8 mouse cellular contexts compared by ENCODE assay signal in the genomic region with DNA sequence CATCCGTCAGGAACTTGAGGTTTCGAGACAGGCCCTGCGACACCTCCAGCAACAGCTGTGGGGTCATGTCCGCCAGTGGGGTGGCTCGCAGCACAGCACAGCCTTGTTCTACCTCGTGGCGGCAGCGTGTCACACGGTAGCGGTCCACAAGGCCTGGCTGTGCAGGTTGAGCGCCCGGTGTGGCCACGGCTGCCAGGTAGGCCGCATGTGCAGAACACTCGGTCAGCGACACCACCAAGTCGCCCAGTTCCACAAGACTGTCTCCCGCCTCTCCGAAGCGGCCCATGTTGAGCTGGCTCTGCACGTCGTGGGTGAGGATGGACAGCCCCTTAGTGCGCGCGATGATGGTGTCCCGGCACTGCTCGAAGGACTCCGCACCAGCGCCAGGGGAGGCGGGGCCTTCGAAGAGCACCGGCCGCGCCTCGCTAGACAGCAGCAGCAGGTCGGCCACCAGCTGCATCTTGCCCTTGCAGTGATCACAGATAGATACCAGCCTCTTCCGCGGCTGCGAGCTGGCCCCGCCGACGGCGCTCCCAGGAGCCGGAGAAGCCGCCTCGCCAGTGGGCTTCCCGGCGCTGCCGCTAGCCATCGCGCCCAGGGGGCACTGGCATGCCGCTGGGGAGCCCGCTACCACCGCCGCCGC. TPM values are rescaled to one million over a fixed set of nuclear protein-coding genes. Genes with fewer than 3 reads are reported as not detected.
DNase-seq lines count a peak whose midpoint lies in the region; ATAC-seq and TF ChIP-seq lines count a peak whose summit lies in the region.

No protein-coding gene starts in this region.

- H3K4me2 ChIP-seq in CH12.LX (ENCODE audit: insufficient read depth, low read depth, poor library complexity, severe bottlenecking): peak overlapping the region; percentile 41
- H3K4me2 ChIP-seq in embryonic facial prominence, embryonic 11.5 days (ENCODE audit: low read depth, low read length): peak overlapping the region; percentile 88
- peak overlapping the region; percentile 93 for H3K4me2 ChIP-seq in kidney, embryonic 14.5 days (replicated peaks; ENCODE audit: low read depth, low read length)
- peak overlapping the region; percentile 85 for H3K4me2 ChIP-seq in liver, embryonic 14.5 days (ENCODE audit: low read depth)
- H3K4me2 ChIP-seq in neural tube, embryonic 12.5 days (replicated peaks): peak overlapping the region; percentile 97

- H3K27me3 ChIP-seq in CH12.LX (replicated peaks): no peaks in the 10 kb centered on the region
- no peaks in the 10 kb centered on the region for H3K27me3 ChIP-seq in embryonic facial prominence, embryonic 11.5 days (ENCODE audit: control insufficient read depth, insufficient read depth, low read length)
- H3K27me3 ChIP-seq in kidney, embryonic 14.5 days (ENCODE audit: control insufficient read depth, insufficient read depth, low read length): no peaks in the 10 kb centered on the region
- no peaks in the 10 kb centered on the region for H3K27me3 ChIP-seq in liver, embryonic 14.5 days (ENCODE audit: control insufficient read depth, insufficient read depth, low read length)
- H3K27me3 ChIP-seq in neural tube, embryonic 12.5 days (replicated peaks): no peaks in the 10 kb centered on the region

- dilution Hi-C loops in CH12.LX (cut with MboI; ENCODE audit: extremely low pct_ligation_motif_present, extremely low pct_unique_long_range_greater_than_20kb, low sequenced_read_pairs): no loop called here

- peak; percentile 12; the same call in 1 of the 2 replicates for ATAC-seq in embryonic facial prominence, embryonic 11.5 days (replicated peaks; ENCODE audit: insufficient number of reproducible peaks, low FRiP score, low TSS enrichment, low read depth)
- peak; percentile 26; the same call in 1 of the 2 replicates for ATAC-seq in kidney, embryonic 14.5 days (ENCODE audit: low FRiP score, low TSS enrichment)
- ATAC-seq in liver, embryonic 14.5 days (ENCODE audit: insufficient read depth): peak; percentile 36
- ATAC-seq in neural tube, embryonic 12.5 days (ENCODE audit: low FRiP score, low read depth): peak; percentile 43

- in situ Hi-C loops in CH12.LX (cut with MboI; ENCODE audit: low pct_ligation_motif_present, low pct_unique_long_range_greater_than_20kb, low sequenced_read_pairs): loop anchor here (5.0 to 25.0 kb wide), 2 partner anchors 35 to 220 kb away; no protein-coding TSS in a partner anchor

- H3K9me3 ChIP-seq in CH12.LX (replicated peaks; ENCODE audit: low read length): peaks cover 12% of the 10 kb centered on the region
- H3K9me3 ChIP-seq in embryonic facial prominence, embryonic 11.5 days (replicated peaks; ENCODE audit: control insufficient read depth, low read length): no peaks in the 10 kb centered on the region
- no peaks in the 10 kb centered on the region; the same call in 1 of the 2 replicates for H3K9me3 ChIP-seq in kidney, embryonic 14.5 days (ENCODE audit: control insufficient read depth, low read length)
- H3K9me3 ChIP-seq in liver, embryonic 14.5 days (ENCODE audit: control insufficient read depth, low read length): no peaks in the 10 kb centered on the region
- no peaks in the 10 kb centered on the region for H3K9me3 ChIP-seq in neural tube, embryonic 12.5 days

- peak; percentile 45 for DNase-seq in CH12.LX (ENCODE audit: extremely low read depth)
- DNase-seq in adrenal gland, adult 8-10 months: peak; percentile 63
- DNase-seq in embryonic facial prominence, embryonic 11.5 days (ENCODE audit: low spot score): peak; percentile 52
- DNase-seq in heart, adult 9 months (ENCODE audit: low spot score in 2 of 2): peak; percentile 54 to 59
- peak; percentile 59 to 65 (median 63) for DNase-seq in liver, embryonic 14.5 days (ENCODE audit: low read depth in 3 of 3, low spot score in 3 of 3)
- peak; percentile 24 to 27 for DNase-seq in thymus, postnatal 10 days (ENCODE audit: low spot score in 2 of 2)

- TF ChIP-seq CTCF in CH12.LX (conservative IDR thresholded peaks at IDR 0.05 in 1 of 2, IDR thresholded peaks at IDR 0.05 in 1 of 2; ENCODE audit: low read depth in 2 of 2, low read length in 2 of 2): no peak
- TF ChIP-seq CTCF in liver, embryonic 14.5 days (IDR thresholded peaks at IDR 0.05; ENCODE audit: low read depth): no peak; the same call in 1 of the 2 replicates

- H3K36me3 ChIP-seq in CH12.LX (replicated peaks in 1 of 2; ENCODE audit: control insufficient read depth in 1 of 2, insufficient read depth in 1 of 2, low read length in 1 of 2): peaks cover 0 to 12% of the 10 kb centered on the region in 2 experiments
- H3K36me3 ChIP-seq in embryonic facial prominence, embryonic 11.5 days (replicated peaks; ENCODE audit: control insufficient read depth, insufficient read depth, low read depth, low read length): no peaks in the 10 kb centered on the region
- peaks cover 5% of the 10 kb centered on the region; the same call in 1 of the 2 replicates for H3K36me3 ChIP-seq in kidney, embryonic 14.5 days (ENCODE audit: control insufficient read depth, insufficient read depth, low read length)
- H3K36me3 ChIP-seq in liver, embryonic 14.5 days (replicated peaks; ENCODE audit: control insufficient read depth, insufficient read depth, low read depth): peaks cover 16% of the 10 kb centered on the region
- peaks cover 5% of the 10 kb centered on the region for H3K36me3 ChIP-seq in neural tube, embryonic 12.5 days

- TF ChIP-seq RAD21 in CH12.LX (IDR thresholded peaks at IDR 0.05; ENCODE audit: low read depth, low read length): no peak

- peak overlapping the region; percentile 80 for H3K27ac ChIP-seq in CH12.LX (ENCODE audit: insufficient read depth, low read depth)
- H3K27ac ChIP-seq in embryonic facial prominence, embryonic 11.5 days (replicated peaks; ENCODE audit: low read depth, low read length): peak overlapping the region; percentile 94
- peak overlapping the region; percentile 98 for H3K27ac ChIP-seq in kidney, embryonic 14.5 days (ENCODE audit: low read depth, low read length)
- H3K27ac ChIP-seq in liver, embryonic 14.5 days: peak overlapping the region; percentile 99
- peak overlapping the region; percentile 92 for H3K27ac ChIP-seq in neural tube, embryonic 12.5 days

- no peak for TF ChIP-seq EP300 in CH12.LX (IDR thresholded peaks at IDR 0.05; ENCODE audit: low read length)
- TF ChIP-seq EP300 in liver, embryonic 14.5 days (IDR thresholded peaks at IDR 0.05; ENCODE audit: low read depth): no peak

- 17% methylated on average over 56 of the region's 56 CpGs for WGBS in embryonic facial prominence, embryonic 11.5 days
- WGBS in kidney, embryonic 14.5 days: 18% methylated on average over 54 of the region's 56 CpGs
- WGBS in liver, embryonic 14.5 days (ENCODE audit: insufficient replicate concordance): 15% methylated on average over 56 of the region's 56 CpGs
- WGBS in neural tube, embryonic 12.5 days: 22% methylated on average over 56 of the region's 56 CpGs

- no peak for TF ChIP-seq POLR2A in CH12.LX (IDR thresholded peaks at IDR 0.05; ENCODE audit: low read depth, low read length)

- H3K9ac ChIP-seq in CH12.LX (ENCODE audit: insufficient read depth, low read depth): peak overlapping the region; percentile 71
- H3K9ac ChIP-seq in embryonic facial prominence, embryonic 11.5 days (replicated peaks; ENCODE audit: low read length): peak overlapping the region; percentile 91
- H3K9ac ChIP-seq in kidney, embryonic 14.5 days (ENCODE audit: low read depth, low read length): peak overlapping the region; percentile 96
- H3K9ac ChIP-seq in liver, embryonic 14.5 days (replicated peaks): peak overlapping the region; percentile 89
- peak overlapping the region; percentile 94 for H3K9ac ChIP-seq in neural tube, embryonic 12.5 days

- H3K79me2 ChIP-seq in CH12.LX (replicated peaks; ENCODE audit: control insufficient read depth, extremely low read depth, insufficient read depth, poor library complexity, severe bottlenecking): peaks cover 18% of the 10 kb centered on the region

- peak overlapping the region; percentile 60 to 80 (median 72) for H3K4me3 ChIP-seq in CH12.LX (replicated peaks in 1 of 3; ENCODE audit: low read depth in 2 of 3, low read length in 2 of 3, poor library complexity in 1 of 3)
- H3K4me3 ChIP-seq in embryonic facial prominence, embryonic 11.5 days (ENCODE audit: low read depth, low read length): peak overlapping the region; percentile 90
- H3K4me3 ChIP-seq in kidney, embryonic 14.5 days (ENCODE audit: low read length): peak overlapping the region; percentile 79
- H3K4me3 ChIP-seq in liver, embryonic 14.5 days (ENCODE audit: insufficient read depth in 1 of 2, low read depth in 2 of 2, low read length in 2 of 2): peak overlapping the region; percentile 87 to 94
- peak overlapping the region; percentile 83 for H3K4me3 ChIP-seq in neural tube, embryonic 12.5 days

- peaks cover 11 to 50% of the 10 kb centered on the region in 2 experiments for H3K4me1 ChIP-seq in CH12.LX (ENCODE audit: control insufficient read depth in 1 of 2, insufficient read depth in 2 of 2)
- H3K4me1 ChIP-seq in embryonic facial prominence, embryonic 11.5 days (ENCODE audit: control insufficient read depth, insufficient read depth, low read length): peaks cover 12% of the 10 kb centered on the region
- H3K4me1 ChIP-seq in kidney, embryonic 14.5 days (ENCODE audit: control insufficient read depth, insufficient read depth, low read length): peaks cover 23% of the 10 kb centered on the region
- H3K4me1 ChIP-seq in liver, embryonic 14.5 days (replicated peaks; ENCODE audit: control insufficient read depth in 2 of 2, insufficient read depth in 2 of 2, low read length in 1 of 2): peaks cover 31 to 43% of the 10 kb centered on the region in 2 experiments
- H3K4me1 ChIP-seq in neural tube, embryonic 12.5 days: peaks cover 50% of the 10 kb centered on the region

RNA-seq across cellular contexts. Expression of gene Tlnrd1, which starts 1.4 kb away (rescaled TPM):
- total RNA-seq in CH12.LX (2012; rRNA removed) (10.6 and 10.7 TPM in 2 replicates), CH12.LX (2014; rRNA removed) (4.8 and 5.5 TPM in 2 replicates)
- 13.9 and 15.6 TPM in 2 replicates for polyA plus RNA-seq in CH12.LX (2012; ENCODE audit: insufficient read length, low read depth)
- 10 to 100 TPM; 14.9 to 17.2 (median 15.9) TPM for total RNA-seq in adrenal gland, adult 8-10 months (2022)
- 20.7 and 21.4 TPM in 2 replicates for polyA plus RNA-seq in embryonic facial prominence, embryonic 11.5 days (2014; fragmentation: Nextera tagmentation; extraction: Ambion mirVana)
- polyA plus RNA-seq in kidney, embryonic 14.5 days (2014; fragmentation: Nextera tagmentation; extraction: Ambion mirVana): 15.3 and 16.2 TPM in 2 replicates
- polyA plus RNA-seq in liver, embryonic 14.5 days (2012; rRNA removed): 16.7 and 18.6 TPM in 2 replicates
- 9.9 and 12.6 TPM in 2 replicates for polyA plus RNA-seq in liver, embryonic 14.5 days (2014; fragmentation: Nextera tagmentation; extraction: Ambion mirVana)
- polyA plus RNA-seq in neural tube, embryonic 12.5 days (2016; fragmentation: Nextera tagmentation; extraction: Ambion mirVana): 21.2 and 23.3 TPM in 2 replicates

RNA-seq across cellular contexts. Expression of gene Mesd, which starts 1.5 kb away (rescaled TPM):
- total RNA-seq in CH12.LX (2012; rRNA removed): 40.6 and 43.2 TPM in 2 replicates
- 33.4 and 59.1 TPM in 2 replicates for total RNA-seq in CH12.LX (2014; rRNA removed)
- polyA plus RNA-seq in CH12.LX (2012; ENCODE audit: insufficient read length, low read depth): 67.6 and 82.6 TPM in 2 replicates
- total RNA-seq in adrenal gland, adult 8-10 months (2022): 100 to 1,000 TPM; 109 to 131 (median 117) TPM
- polyA plus RNA-seq in embryonic facial prominence, embryonic 11.5 days (2014; fragmentation: Nextera tagmentation; extraction: Ambion mirVana): 98.5 and 104 TPM in 2 replicates
- polyA plus RNA-seq in kidney, embryonic 14.5 days (2014; fragmentation: Nextera tagmentation; extraction: Ambion mirVana): 81.6 and 101 TPM in 2 replicates
- 7.8 and 12.0 TPM in 2 replicates for polyA plus RNA-seq in liver, embryonic 14.5 days (2012; rRNA removed)
- 43.0 and 44.2 TPM in 2 replicates for polyA plus RNA-seq in liver, embryonic 14.5 days (2014; fragmentation: Nextera tagmentation; extraction: Ambion mirVana)
- 79.3 and 83.5 TPM in 2 replicates for polyA plus RNA-seq in neural tube, embryonic 12.5 days (2016; fragmentation: Nextera tagmentation; extraction: Ambion mirVana)

Comparison
In these comparisons a context has a peak if more than half of its experiments do, and no peak if none do; other contexts are left out.
1. Peak in every context shown above with its lines: DNase-seq, ATAC-seq, H3K4me3 ChIP-seq and H3K27ac ChIP-seq.
2. H3K4me2 ChIP-seq: peak in every context shown above with its lines; median percentile 97 in neural tube, embryonic 12.5 days; 93 in kidney, embryonic 14.5 days; 88 in embryonic facial prominence, embryonic 11.5 days; 85 in liver, embryonic 14.5 days; 41 in CH12.LX.